Mouse (Mus musculus) limb, embryonic 15.5 days (tissue): ENCODE measurements around the gene Gm12248. TPM values are rescaled to one million over a fixed set of nuclear protein-coding genes. Genes with fewer than 3 reads are reported as not detected.

Experiments used
- ATAC-seq: fragments of 200-750 bp; cut with Nextera tagmentation; 2 replicates; pipeline ENCODE4 v1.8.0; 2017; ENCODE audit warnings: low read depth, moderate TSS enrichment; ENCODE audit not compliant: insufficient number of reproducible peaks, low FRiP score, low TSS enrichment
- H3K27ac ChIP-seq: fragments of 300-500 bp; sonication (generic); 2 replicates; pipeline ENCODE4 v1.5.1; 2015; ENCODE audit warnings: moderate library complexity, mild to moderate bottlenecking, inconsistent platforms
- H3K27me3 ChIP-seq: fragments of 300-500 bp; sonication (generic); 2 replicates; pipeline ENCODE4 v1.6.1; 2015; ENCODE audit warnings: inconsistent platforms
- H3K36me3 ChIP-seq: fragments of 300-500 bp; sonication (generic); 2 replicates; pipeline ENCODE4 v1.6.1; 2015; ENCODE audit warnings: inconsistent platforms
- H3K4me1 ChIP-seq: fragments of 300-500 bp; sonication (generic); 2 replicates; pipeline ENCODE4 v1.6.1; 2015; ENCODE audit warnings: inconsistent platforms
- H3K4me2 ChIP-seq: fragments of 300-500 bp; sonication (generic); 2 replicates; pipeline ENCODE4 v1.6.1; 2015; ENCODE audit warnings: mild to moderate bottlenecking, inconsistent platforms
- H3K4me3 ChIP-seq: fragments of 300-500 bp; sonication (generic); 2 replicates; pipeline ENCODE4 v1.5.1; 2015; ENCODE audit warnings: mild to moderate bottlenecking, inconsistent platforms
- H3K9ac ChIP-seq: fragments of 300-500 bp; sonication (generic); 2 replicates; pipeline ENCODE4 v1.6.1; 2015; ENCODE audit warnings: inconsistent platforms
- H3K9me3 ChIP-seq: fragments of 300-500 bp; sonication (generic); 2 replicates; pipeline ENCODE4 v1.6.1; 2016; ENCODE audit warnings: inconsistent platforms
- WGBS: fragments of 180-500 bp; shearing (Covaris S2); methylation state at CpG from one replicate; pipeline ENCODE4 v1.1.7; 2015; 5-methylcytosine and 5-hydroxymethylcytosine counted together
- polyA plus RNA-seq: library from polyadenylated mRNA; unstranded; fragments of >200 nt; fragmentation: Nextera tagmentation; extraction: Ambion mirVana; gene quantifications from 2 replicates; pipeline ENCODE4 v1.2.1, GENCODE M21; 2015

The Gm12248 gene
- polyA plus RNA-seq: not detected in 2 replicates

DNA sequence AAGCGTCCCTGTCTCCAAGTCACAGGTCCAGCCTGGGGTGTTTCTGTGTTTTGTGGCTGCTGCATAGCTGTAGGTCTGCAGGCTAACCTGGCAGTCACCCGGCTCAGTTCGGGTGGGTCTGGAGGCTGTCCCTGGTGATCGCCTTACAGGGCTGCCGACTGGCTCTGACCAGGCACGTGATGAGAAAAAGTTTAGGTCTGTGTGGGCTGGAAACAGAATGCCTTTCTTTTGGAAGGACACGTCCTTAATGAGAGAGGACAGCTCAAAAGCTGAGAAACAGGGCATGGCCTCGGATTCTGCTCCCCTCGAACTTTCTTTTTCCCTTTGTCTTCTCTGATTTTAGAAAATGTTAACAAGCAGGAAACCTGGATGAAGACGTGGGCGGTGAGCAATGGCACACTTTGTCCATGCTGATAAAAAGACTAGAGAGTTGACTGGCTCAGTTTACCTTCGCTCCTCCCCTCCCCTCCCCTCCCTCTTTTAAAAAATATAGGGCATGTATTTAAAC lies at the start of gene Gm12248:
Gene Gm12248, minus strand, starts transcription at position 114 of the 508 bp plus-strand sequence.
- Histone ChIP-seq H3K36me3 (no peaks in the 10 kb centered on the region), H3K4me1 (peaks cover 21% of the 10 kb centered on the region), H3K4me3 (0 out of 2 replicates have a peak within 1 kb of the TSS, but pooled peaks have one; percentile 8), H3K27ac (no peak within 1 kb of the TSS), H3K9ac (no peak within 1 kb of the TSS), H3K27me3 (no peaks in the 10 kb centered on the region), H3K9me3 (no peaks in the 10 kb centered on the region), H3K4me2 (peak within 1 kb of the TSS; percentile 17; the same call in 1 of the 2 replicates)
- 14% methylated on average over 12 of the region's 12 CpGs for WGBS
- no peak for ATAC-seq

DNA sequence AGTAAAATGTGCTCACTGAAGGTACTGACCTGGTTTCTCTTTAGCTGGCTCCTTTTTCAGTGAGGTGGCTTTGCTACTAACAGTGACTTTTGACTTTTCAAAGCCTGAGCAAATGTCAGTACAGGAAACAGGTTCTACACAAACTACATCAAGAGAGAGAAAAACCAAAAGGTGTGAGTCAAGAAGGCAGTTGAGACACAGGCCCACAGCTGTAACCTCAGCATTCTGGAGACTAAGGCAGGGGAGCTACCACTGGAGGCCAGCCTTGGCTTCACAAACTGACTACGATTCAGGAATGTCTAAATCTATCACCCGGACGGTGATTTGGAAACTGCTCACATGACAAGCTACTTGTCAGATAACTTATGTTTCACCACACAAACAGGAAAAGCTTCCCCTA lies 46.5 kb upstream of the Gm12248 start:
- no peak overlapping the region for H3K27ac ChIP-seq
- WGBS: 85% methylated on average over 3 of the region's 3 CpGs
- no peak for ATAC-seq
- H3K36me3 ChIP-seq: peaks cover 90% of the 10 kb centered on the region
- no peak overlapping the region for H3K4me2 ChIP-seq
- no peaks in the 10 kb centered on the region for H3K9me3 ChIP-seq
- H3K27me3 ChIP-seq: no peaks in the 10 kb centered on the region
- H3K9ac ChIP-seq: no peak overlapping the region
- H3K4me1 ChIP-seq: no peaks in the 10 kb centered on the region
- no peak overlapping the region for H3K4me3 ChIP-seq

DNA sequence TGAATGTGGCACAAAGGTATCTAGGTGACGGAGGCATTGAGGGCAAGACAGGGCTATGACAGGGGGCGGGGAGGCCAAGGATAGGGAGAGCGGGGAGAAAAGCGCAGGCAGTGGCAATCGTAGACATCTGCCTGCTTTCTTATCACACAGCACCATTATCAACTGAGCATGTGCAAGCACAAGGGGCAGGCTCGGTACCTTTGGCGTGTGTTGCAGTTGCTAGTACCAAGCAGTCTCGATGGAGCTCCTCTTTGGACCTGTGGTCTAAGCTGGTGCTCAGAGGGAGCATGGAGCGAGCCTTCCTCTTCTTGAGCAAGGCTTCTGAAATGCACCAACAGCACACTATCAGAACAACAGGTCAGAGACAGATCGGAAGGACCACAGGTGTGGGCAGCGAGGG lies 45.9 kb upstream of the Gm12248 start:
- Histone ChIP-seq H3K27ac (no peak overlapping the region), H3K36me3 (peaks cover 90% of the 10 kb centered on the region), H3K4me3 (no peak overlapping the region), H3K9ac (no peak overlapping the region), H3K4me1 (no peaks in the 10 kb centered on the region), H3K9me3 (no peaks in the 10 kb centered on the region), H3K4me2 (no peak overlapping the region), H3K27me3 (no peaks in the 10 kb centered on the region)
- WGBS: 93% methylated on average over 11 of the region's 11 CpGs
- ATAC-seq: no peak

DNA sequence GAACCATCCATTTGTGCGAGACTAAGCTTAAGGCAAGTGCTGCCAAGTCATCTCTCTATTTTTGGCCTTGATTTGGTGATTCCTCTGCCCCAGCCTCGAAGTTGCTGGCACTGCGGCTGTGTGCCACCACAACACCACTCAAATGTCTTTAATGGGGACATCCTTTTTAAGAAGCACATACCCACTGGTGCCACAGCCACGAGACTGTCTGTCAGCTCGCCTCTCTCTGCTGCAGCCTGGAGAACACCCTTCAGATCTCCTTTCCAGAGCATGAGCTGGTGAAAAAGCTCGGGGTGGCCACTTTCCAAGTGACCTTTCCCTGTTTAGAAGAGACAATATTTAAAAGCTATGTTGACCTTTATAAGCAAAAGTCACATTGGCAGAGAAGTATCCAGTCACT lies 43.7 kb upstream of the Gm12248 start:
- Histone ChIP-seq H3K27me3 (no peaks in the 10 kb centered on the region), H3K36me3 (peaks cover 92% of the 10 kb centered on the region), H3K4me3 (no peak overlapping the region), H3K9ac (no peak overlapping the region), H3K4me2 (no peak overlapping the region), H3K4me1 (no peaks in the 10 kb centered on the region), H3K9me3 (no peaks in the 10 kb centered on the region), H3K27ac (no peak overlapping the region)
- ATAC-seq: no peak
- 91% methylated on average over 6 of the region's 6 CpGs for WGBS

DNA sequence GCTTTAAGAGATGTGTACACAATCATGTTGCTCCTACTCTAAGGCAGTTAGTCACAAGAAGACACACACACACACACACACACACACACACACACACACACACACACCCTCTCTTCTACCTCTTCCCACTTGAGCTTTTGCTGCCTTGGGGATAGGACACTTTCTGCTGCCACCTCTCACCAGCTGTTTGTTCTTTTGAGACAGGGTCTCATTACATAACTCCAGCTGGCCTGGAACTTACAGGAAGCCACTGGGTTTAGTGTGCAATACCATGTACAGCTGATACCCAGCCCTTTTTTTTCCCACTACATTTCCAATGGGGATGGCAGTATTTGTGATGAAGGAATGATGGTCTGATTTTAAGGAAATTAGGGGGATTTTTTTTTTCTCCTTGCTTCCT lies 42.4 kb upstream of the Gm12248 start:
- Histone ChIP-seq H3K4me3 (no peak overlapping the region), H3K36me3 (peaks cover 92% of the 10 kb centered on the region), H3K9ac (no peak overlapping the region), H3K27me3 (no peaks in the 10 kb centered on the region), H3K4me2 (no peak overlapping the region), H3K4me1 (no peaks in the 10 kb centered on the region), H3K9me3 (no peaks in the 10 kb centered on the region), H3K27ac (no peak overlapping the region)
- ATAC-seq: no peak

DNA sequence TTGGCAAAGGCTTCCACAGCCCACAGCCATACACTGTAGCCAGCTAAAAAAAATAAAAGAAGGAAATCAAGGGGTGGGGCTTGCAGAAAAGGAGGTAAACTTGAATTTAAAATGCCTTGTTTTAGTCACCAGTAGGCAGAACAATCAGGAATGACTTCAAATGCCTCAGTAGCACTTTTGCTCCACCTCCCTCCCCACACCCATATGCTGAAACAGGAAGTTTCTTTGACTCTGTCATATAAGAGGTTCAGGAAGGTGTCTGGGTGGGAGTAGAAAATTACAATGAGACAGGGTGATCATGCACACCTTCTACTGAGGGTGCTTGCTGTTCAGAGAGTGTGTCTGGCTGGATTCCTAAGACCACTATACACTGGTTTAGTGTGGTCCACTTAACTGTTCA lies 41.9 kb upstream of the Gm12248 start:
- Histone ChIP-seq H3K9ac (no peak overlapping the region), H3K27ac (no peak overlapping the region), H3K4me2 (no peak overlapping the region), H3K36me3 (peaks cover 92% of the 10 kb centered on the region), H3K4me3 (no peak overlapping the region), H3K4me1 (no peaks in the 10 kb centered on the region), H3K9me3 (no peaks in the 10 kb centered on the region), H3K27me3 (no peaks in the 10 kb centered on the region)
- ATAC-seq: no peak

GRCm38 (mm10) chr11:58132026-58132425 lies 39.1 kb upstream of the Gm12248 start:
- H3K4me2 ChIP-seq: no peak overlapping the region
- H3K27me3 ChIP-seq: no peaks in the 10 kb centered on the region
- no peak overlapping the region for H3K4me3 ChIP-seq
- no peak overlapping the region for H3K27ac ChIP-seq
- no peaks in the 10 kb centered on the region for H3K9me3 ChIP-seq
- 96% methylated on average over 3 of the region's 3 CpGs for WGBS
- no peaks in the 10 kb centered on the region for H3K4me1 ChIP-seq
- H3K36me3 ChIP-seq: peaks cover 90% of the 10 kb centered on the region
- H3K9ac ChIP-seq: no peak overlapping the region
- ATAC-seq: no peak

DNA sequence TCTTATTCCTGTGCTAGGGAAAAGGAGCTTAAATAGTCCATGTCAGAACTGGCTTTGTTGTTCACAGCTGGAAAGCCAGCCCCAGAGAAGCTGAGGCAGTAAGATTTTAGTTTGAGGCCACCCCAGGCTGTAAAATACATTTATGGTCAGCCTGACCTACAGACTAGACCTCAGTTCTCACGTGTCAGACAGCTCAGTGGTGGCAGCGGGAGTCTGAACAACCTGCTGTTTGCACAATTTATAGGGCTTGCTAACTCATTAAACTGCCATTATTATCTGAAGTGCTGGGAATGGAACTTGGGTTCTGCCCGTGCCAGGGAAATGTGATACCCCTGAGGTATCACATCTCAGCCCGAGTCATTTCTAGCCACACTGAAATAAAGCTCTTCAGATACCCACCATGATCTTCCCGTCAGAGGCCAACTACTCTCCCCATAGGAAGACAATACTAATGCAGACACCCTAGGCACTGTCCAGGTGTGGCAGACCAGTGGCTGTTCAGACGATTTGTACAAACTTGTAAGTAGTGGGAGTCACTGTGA lies 36.4 kb upstream of the Gm12248 start:
- WGBS: 38% methylated on average over 6 of the region's 6 CpGs
- peaks cover 89% of the 10 kb centered on the region for H3K36me3 ChIP-seq
- ATAC-seq: no peak

GRCm38 (mm10) chr11:58127544-58127943 lies 34.6 kb upstream of the Gm12248 start:
- H3K9me3 ChIP-seq: no peaks in the 10 kb centered on the region
- H3K27ac ChIP-seq: no peak overlapping the region
- ATAC-seq: no peak
- no peak overlapping the region for H3K4me2 ChIP-seq
- no peaks in the 10 kb centered on the region for H3K27me3 ChIP-seq
- 90% methylated on average over 2 of the region's 2 CpGs for WGBS
- H3K36me3 ChIP-seq: peaks cover 96% of the 10 kb centered on the region
- no peak overlapping the region for H3K4me3 ChIP-seq
- no peaks in the 10 kb centered on the region for H3K4me1 ChIP-seq
- H3K9ac ChIP-seq: no peak overlapping the region

More for the DNA sequence above, 36.4 kb upstream of the Gm12248 start:
- Histone ChIP-seq H3K9ac (no peak overlapping the region), H3K9me3 (no peaks in the 10 kb centered on the region), H3K4me2 (no peak overlapping the region), H3K4me3 (no peak overlapping the region), H3K27me3 (no peaks in the 10 kb centered on the region), H3K4me1 (no peaks in the 10 kb centered on the region), H3K27ac (no peak overlapping the region)

DNA sequence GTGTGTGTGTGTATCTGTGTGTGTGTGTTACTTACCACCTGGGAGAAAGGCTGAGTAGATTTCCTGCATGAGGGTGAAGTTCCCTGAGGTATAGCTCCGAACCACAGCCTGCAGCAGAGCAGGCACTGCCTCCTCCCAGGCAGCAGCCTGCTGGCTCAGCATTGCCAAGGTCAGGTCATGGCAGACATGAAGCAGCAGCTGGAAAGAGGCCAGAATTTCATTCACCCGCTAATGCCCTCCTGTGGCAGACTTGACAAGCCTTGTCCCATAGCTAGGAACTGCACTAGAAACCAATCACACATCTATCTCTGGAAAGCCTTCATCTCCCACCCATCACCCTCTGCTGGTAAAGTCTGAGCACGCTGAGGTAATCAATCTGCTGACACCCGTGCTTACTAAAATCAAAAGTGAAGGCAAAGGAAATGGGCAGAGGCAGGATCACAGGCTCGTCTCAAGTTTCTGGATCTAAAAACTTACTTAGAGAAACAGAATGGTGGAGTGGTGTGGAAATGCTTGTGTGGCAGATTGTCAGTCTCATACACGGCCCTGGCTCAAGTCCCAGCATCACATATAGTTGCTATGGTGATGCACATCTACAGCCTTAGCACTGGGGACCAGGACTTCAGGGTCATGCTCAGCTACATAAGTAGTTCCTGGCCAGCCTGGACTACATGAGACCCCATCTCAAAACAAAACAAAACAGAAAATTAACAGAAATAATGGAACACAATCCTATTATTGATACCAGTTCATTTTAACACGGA lies 33.6 kb upstream of the Gm12248 start:
- Histone ChIP-seq H3K27ac (no peak overlapping the region), H3K9me3 (no peaks in the 10 kb centered on the region), H3K4me2 (no peak overlapping the region), H3K27me3 (no peaks in the 10 kb centered on the region), H3K4me1 (no peaks in the 10 kb centered on the region), H3K9ac (no peak overlapping the region), H3K4me3 (no peak overlapping the region), H3K36me3 (peaks cover 93% of the 10 kb centered on the region)
- no peak for ATAC-seq
- 69% methylated on average over 7 of the region's 7 CpGs for WGBS

DNA sequence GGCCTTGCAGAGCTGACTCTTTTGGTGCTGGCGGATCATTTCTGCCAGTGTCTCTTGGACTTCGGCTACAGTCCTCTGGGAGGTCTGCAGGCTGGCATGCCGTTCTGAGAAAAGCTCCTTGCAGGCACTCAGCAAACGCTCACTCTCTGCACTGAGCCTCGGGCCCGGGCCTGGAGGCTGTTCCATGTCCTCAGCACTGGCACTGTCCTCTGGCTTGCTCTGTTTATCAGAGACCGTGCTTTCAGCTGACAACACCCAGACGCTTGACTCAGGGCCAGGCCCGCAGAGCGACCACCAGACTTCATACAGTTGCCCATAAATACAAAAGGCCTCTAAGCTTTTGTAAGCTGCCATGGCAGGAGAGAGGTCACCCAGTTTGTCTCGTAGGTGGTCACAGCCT lies 32.1 kb upstream of the Gm12248 start:
- Histone ChIP-seq H3K4me1 (no peaks in the 10 kb centered on the region), H3K4me2 (no peak overlapping the region), H3K27me3 (no peaks in the 10 kb centered on the region), H3K27ac (no peak overlapping the region), H3K9me3 (no peaks in the 10 kb centered on the region), H3K36me3 (peaks cover 92% of the 10 kb centered on the region), H3K4me3 (no peak overlapping the region), H3K9ac (no peak overlapping the region)
- 90% methylated on average over 11 of the region's 11 CpGs for WGBS
- no peak for ATAC-seq

DNA sequence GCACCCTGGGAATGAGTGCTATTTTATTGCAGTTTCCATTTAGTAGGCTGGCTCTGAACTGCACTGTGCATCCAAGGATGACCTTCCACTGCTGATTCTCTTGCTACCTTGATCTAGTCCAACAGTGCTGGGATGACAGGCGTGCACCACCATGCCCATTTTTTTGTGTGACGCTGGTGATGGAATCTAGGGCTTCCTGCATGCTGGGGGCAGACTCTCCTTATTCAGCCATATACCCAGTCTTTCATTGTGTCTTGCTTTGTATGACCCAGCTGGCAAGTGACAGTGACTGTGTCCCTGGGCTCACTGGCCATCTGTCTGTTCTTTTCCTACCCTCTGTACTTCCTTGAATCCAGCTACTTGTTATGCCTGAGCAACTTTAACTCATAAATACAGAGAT lies 30.8 kb upstream of the Gm12248 start:
- H3K4me2 ChIP-seq: no peak overlapping the region
- H3K9ac ChIP-seq: no peak overlapping the region
- no peaks in the 10 kb centered on the region for H3K27me3 ChIP-seq
- H3K4me3 ChIP-seq: no peak overlapping the region
- 93% methylated on average over 2 of the region's 2 CpGs for WGBS
- no peak for ATAC-seq
- no peaks in the 10 kb centered on the region for H3K4me1 ChIP-seq
- H3K27ac ChIP-seq: no peak overlapping the region
- H3K36me3 ChIP-seq: peaks cover 90% of the 10 kb centered on the region
- H3K9me3 ChIP-seq: no peaks in the 10 kb centered on the region
